Mouse (Mus musculus): ENCODE measurements around the gene Nek1.

Gene Nek1

GRCm38 (mm10) chr8:60992910-60993638 is at the start of gene Nek1:
Gene Nek1 (plus strand): TSS chr8:60993195.
- DNase-seq (ENCODE audit: extremely low spot score, low spot score), result peak; percentile 99

- DNase-seq (ENCODE audit: extremely low spot score, low spot score), result no peak
Observed at GRCm38 (mm10) chr8:60947503-60947902, 45.5 kb upstream of the Nek1 start.

GRCm38 (mm10) chr8:60949859-60950258 is 43.1 kb upstream of the Nek1 start:
- DNase-seq (ENCODE audit: extremely low spot score, low spot score), result no peak

GRCm38 (mm10) chr8:60951271-60951670 is 41.7 kb upstream of the Nek1 start:
- no peak for DNase-seq (ENCODE audit: extremely low spot score, low spot score)

GRCm38 (mm10) chr8:60951757-60952156 is 41.2 kb upstream of the Nek1 start:
- DNase-seq (ENCODE audit: extremely low spot score, low spot score), result no peak

GRCm38 (mm10) chr8:60952803-60953202 is 40.2 kb upstream of the Nek1 start:
- no peak for DNase-seq (ENCODE audit: extremely low spot score, low spot score)

GRCm38 (mm10) chr8:60954281-60955014 is 38.5 kb upstream of the Nek1 start:
- peak; percentile 60 for DNase-seq (ENCODE audit: extremely low spot score, low spot score)

- DNase-seq (ENCODE audit: extremely low spot score, low spot score), result no peak
Observed at GRCm38 (mm10) chr8:60956847-60957246, 36.1 kb upstream of the Nek1 start.

GRCm38 (mm10) chr8:60962763-60963162 is 30.2 kb upstream of the Nek1 start:
- DNase-seq (ENCODE audit: extremely low spot score, low spot score), result no peak

GRCm38 (mm10) chr8:60963931-60964330 is 29.1 kb upstream of the Nek1 start:
- DNase-seq (ENCODE audit: extremely low spot score, low spot score), result no peak

GRCm38 (mm10) chr8:60964518-60964917 is 28.5 kb upstream of the Nek1 start:
- no peak for DNase-seq (ENCODE audit: extremely low spot score, low spot score)

- no peak for DNase-seq (ENCODE audit: extremely low spot score, low spot score)
Observed at GRCm38 (mm10) chr8:60965306-60965705, 27.7 kb upstream of the Nek1 start.

GRCm38 (mm10) chr8:60965741-60966140 is 27.3 kb upstream of the Nek1 start:
- no peak for DNase-seq (ENCODE audit: extremely low spot score, low spot score)

- DNase-seq (ENCODE audit: extremely low spot score, low spot score), result no peak
Observed at GRCm38 (mm10) chr8:60969091-60969490, 23.9 kb upstream of the Nek1 start.

- no peak for DNase-seq (ENCODE audit: extremely low spot score, low spot score)
Observed at GRCm38 (mm10) chr8:60971808-60972207, 21.2 kb upstream of the Nek1 start.

GRCm38 (mm10) chr8:60973448-60973847 is 19.5 kb upstream of the Nek1 start:
- DNase-seq (ENCODE audit: extremely low spot score, low spot score), result no peak

GRCm38 (mm10) chr8:60974837-60975236 is 18.2 kb upstream of the Nek1 start:
- DNase-seq (ENCODE audit: extremely low spot score, low spot score), result no peak

GRCm38 (mm10) chr8:60976818-60977217 is 16.2 kb upstream of the Nek1 start:
- DNase-seq (ENCODE audit: extremely low spot score, low spot score), result no peak

GRCm38 (mm10) chr8:60978496-60978895 is 14.5 kb upstream of the Nek1 start:
- no peak for DNase-seq (ENCODE audit: extremely low spot score, low spot score)

GRCm38 (mm10) chr8:60981388-60981787 is 11.6 kb upstream of the Nek1 start:
- DNase-seq (ENCODE audit: extremely low spot score, low spot score), result no peak

- DNase-seq (ENCODE audit: extremely low spot score, low spot score), result peak; percentile 99
Observed at GRCm38 (mm10) chr8:60982701-60983687, 10.0 kb upstream of the Nek1 start, which contains the start of gene Clcn3. Gene Clcn3 (minus strand): TSS chr8:60983300.

- peak; percentile 47 for DNase-seq (ENCODE audit: extremely low spot score, low spot score)
Observed at GRCm38 (mm10) chr8:60983688-60984079, 9.3 kb upstream of the Nek1 start.
